Mouse (Mus musculus): ENCODE measurements around the gene Lmtk2. TPM values are rescaled to one million over a fixed set of nuclear protein-coding genes. Genes with fewer than 3 reads are reported as not detected.

Lmtk2 gene
- polyA plus RNA-seq, 1 experiment from 2014 or later = 3.8 TPM

DNA sequence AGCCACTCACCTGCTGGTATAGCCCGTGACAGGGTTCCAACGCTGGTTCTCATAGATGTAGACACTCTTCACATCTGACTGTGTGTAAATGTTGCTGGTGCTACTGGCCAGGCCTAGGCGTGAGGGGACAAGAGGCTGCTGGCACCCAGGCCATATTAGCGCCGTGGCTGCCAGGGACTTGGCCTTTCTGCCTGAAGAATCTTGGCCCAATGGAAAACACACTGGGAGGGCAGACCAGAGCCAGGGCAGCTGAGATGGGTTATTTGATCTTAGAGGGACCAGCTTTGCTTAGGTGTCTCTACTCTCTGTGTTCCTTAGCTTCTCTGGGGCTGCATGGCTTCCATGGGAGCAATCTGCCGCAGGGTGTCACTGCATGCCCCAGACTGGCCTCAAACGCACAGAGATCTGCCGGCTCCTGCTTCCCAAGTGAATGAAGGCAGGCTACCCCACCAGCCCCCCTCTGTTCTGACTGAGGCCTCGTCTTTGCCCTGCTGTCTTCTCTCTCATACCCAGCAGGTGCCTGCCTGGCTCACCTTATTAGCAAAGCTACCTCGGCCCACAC, 103.2 kb downstream of the Lmtk2 start:
- Histone ChIP-seq H3K4me2 (replicated peaks; ENCODE audit: low read depth) (no peak overlapping the region), H3K36me3 (ENCODE audit: control insufficient read depth, insufficient read depth, low read length) (peaks cover 30% of the 10 kb centered on the region), H3K27me3 (ENCODE audit: control insufficient read depth, insufficient read depth, low read length) (no peaks in the 10 kb centered on the region), H3K4me1 (replicated peaks; ENCODE audit: control insufficient read depth, insufficient read depth) (no peaks in the 10 kb centered on the region), H3K27ac (replicated peaks) (no peak overlapping the region), H3K4me3 (ENCODE audit: low read depth, low read length) (no peak overlapping the region), H3K9me3 (ENCODE audit: control insufficient read depth, low read length) (no peaks in the 10 kb centered on the region), H3K9ac (ENCODE audit: low read length) (no peak overlapping the region)
- TF ChIP-seq EP300 (optimal IDR thresholded peaks at IDR 0.05) (no peak), CTCF (IDR thresholded peaks at IDR 0.05; ENCODE audit: low read depth) (no peak)
- 94% methylated on average over 10 of the region's 10 CpGs for WGBS
- ATAC-seq (ENCODE audit: low FRiP score, low TSS enrichment) = no peak
- no peak for DNase-seq (ENCODE audit: low spot score)

- no peaks in the 10 kb centered on the region for H3K4me1 ChIP-seq (replicated peaks; ENCODE audit: control insufficient read depth, insufficient read depth)
- no peak for DNase-seq (ENCODE audit: low spot score)
- H3K9ac ChIP-seq (ENCODE audit: low read length) = no peak overlapping the region
- H3K27me3 ChIP-seq (ENCODE audit: control insufficient read depth, insufficient read depth, low read length) = no peaks in the 10 kb centered on the region
- H3K27ac ChIP-seq (replicated peaks) = no peak overlapping the region
- no peaks in the 10 kb centered on the region for H3K9me3 ChIP-seq (ENCODE audit: control insufficient read depth, low read length)
- 87% methylated on average over 12 of the region's 12 CpGs for WGBS
- H3K36me3 ChIP-seq (ENCODE audit: control insufficient read depth, insufficient read depth, low read length) = peaks cover 31% of the 10 kb centered on the region
- H3K4me3 ChIP-seq (ENCODE audit: low read depth, low read length) = no peak overlapping the region
- TF ChIP-seq CTCF (IDR thresholded peaks at IDR 0.05; ENCODE audit: low read depth) (no peak), EP300 (optimal IDR thresholded peaks at IDR 0.05) (no peak)
- no peak overlapping the region for H3K4me2 ChIP-seq (replicated peaks; ENCODE audit: low read depth)
- no peak for ATAC-seq (ENCODE audit: low FRiP score, low TSS enrichment)
Measured at GRCm38 (mm10) chr5:144204303-144204702, 104.1 kb downstream of the Lmtk2 start.

- WGBS = 87% methylated on average over 10 of the region's 10 CpGs
- H3K27me3 ChIP-seq (ENCODE audit: control insufficient read depth, insufficient read depth, low read length) = no peaks in the 10 kb centered on the region
- no peak for DNase-seq (ENCODE audit: low spot score)
- TF ChIP-seq CTCF (IDR thresholded peaks at IDR 0.05; ENCODE audit: low read depth) (no peak), EP300 (optimal IDR thresholded peaks at IDR 0.05) (no peak)
- no peaks in the 10 kb centered on the region for H3K4me1 ChIP-seq (replicated peaks; ENCODE audit: control insufficient read depth, insufficient read depth)
- no peak overlapping the region for H3K4me2 ChIP-seq (replicated peaks; ENCODE audit: low read depth)
- no peaks in the 10 kb centered on the region for H3K9me3 ChIP-seq (ENCODE audit: control insufficient read depth, low read length)
- no peak for ATAC-seq (ENCODE audit: low FRiP score, low TSS enrichment)
- no peak overlapping the region for H3K4me3 ChIP-seq (ENCODE audit: low read depth, low read length)
- H3K27ac ChIP-seq (replicated peaks) = no peak overlapping the region
- no peak overlapping the region for H3K9ac ChIP-seq (ENCODE audit: low read length)
- peaks cover 29% of the 10 kb centered on the region for H3K36me3 ChIP-seq (ENCODE audit: control insufficient read depth, insufficient read depth, low read length)
Measured at GRCm38 (mm10) chr5:144204911-144205310, 104.7 kb downstream of the Lmtk2 start.

- ATAC-seq (ENCODE audit: low FRiP score, low TSS enrichment) (no peak), DNase-seq (ENCODE audit: low spot score) (no peak)
- Histone ChIP-seq H3K4me3 (ENCODE audit: low read depth, low read length) (no peak overlapping the region), H3K27ac (replicated peaks) (no peak overlapping the region), H3K9me3 (ENCODE audit: control insufficient read depth, low read length) (no peaks in the 10 kb centered on the region), H3K4me2 (replicated peaks; ENCODE audit: low read depth) (no peak overlapping the region), H3K4me1 (replicated peaks; ENCODE audit: control insufficient read depth, insufficient read depth) (no peaks in the 10 kb centered on the region), H3K27me3 (ENCODE audit: control insufficient read depth, insufficient read depth, low read length) (no peaks in the 10 kb centered on the region), H3K36me3 (ENCODE audit: control insufficient read depth, insufficient read depth, low read length) (peaks cover 31% of the 10 kb centered on the region), H3K9ac (ENCODE audit: low read length) (no peak overlapping the region)
- TF ChIP-seq EP300 (optimal IDR thresholded peaks at IDR 0.05) (no peak), CTCF (IDR thresholded peaks at IDR 0.05; ENCODE audit: low read depth) (no peak)
- WGBS = 96% methylated on average over 15 of the region's 15 CpGs
Measured at GRCm38 (mm10) chr5:144206069-144206468, 105.8 kb downstream of the Lmtk2 start.

DNA sequence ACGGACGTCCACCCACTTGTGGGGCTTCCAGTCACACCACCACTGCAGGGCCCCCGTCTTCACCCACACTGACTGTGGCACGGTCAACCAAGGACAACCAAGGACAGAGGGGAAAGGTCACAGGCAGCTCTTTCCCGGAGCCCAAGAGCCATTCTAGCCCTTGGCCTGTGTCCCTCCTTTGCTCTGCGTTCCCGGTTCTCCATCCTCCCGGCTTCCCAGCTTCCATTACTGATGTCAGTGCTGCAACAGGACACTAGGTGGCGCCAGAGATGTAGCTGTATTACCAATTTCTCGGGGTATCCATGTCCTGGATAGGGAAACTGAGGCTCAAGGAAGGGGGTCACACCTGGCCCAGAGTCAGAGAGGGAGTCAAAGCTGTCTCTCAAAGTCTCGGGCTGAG, 107.2 kb downstream of the Lmtk2 start:
- H3K4me1 ChIP-seq (replicated peaks; ENCODE audit: control insufficient read depth, insufficient read depth) = no peaks in the 10 kb centered on the region
- no peaks in the 10 kb centered on the region for H3K9me3 ChIP-seq (ENCODE audit: control insufficient read depth, low read length)
- 0 out of 2 replicates have a peak, but pooled peaks have one; percentile 36 for ATAC-seq (ENCODE audit: low FRiP score, low TSS enrichment)
- WGBS = 49% methylated on average over 11 of the region's 11 CpGs
- DNase-seq (ENCODE audit: low spot score) = peak; percentile 51
- H3K4me3 ChIP-seq (ENCODE audit: low read depth, low read length) = no peak overlapping the region
- TF ChIP-seq CTCF (IDR thresholded peaks at IDR 0.05; ENCODE audit: low read depth) (peak; percentile 90), EP300 (optimal IDR thresholded peaks at IDR 0.05) (no peak)
- H3K27ac ChIP-seq (replicated peaks) = no peak overlapping the region
- H3K36me3 ChIP-seq (ENCODE audit: control insufficient read depth, insufficient read depth, low read length) = peaks cover 32% of the 10 kb centered on the region
- no peak overlapping the region for H3K4me2 ChIP-seq (replicated peaks; ENCODE audit: low read depth)
- H3K27me3 ChIP-seq (ENCODE audit: control insufficient read depth, insufficient read depth, low read length) = no peaks in the 10 kb centered on the region
- no peak overlapping the region for H3K9ac ChIP-seq (ENCODE audit: low read length)

- no peak overlapping the region for H3K9ac ChIP-seq (ENCODE audit: low read length)
- no peak overlapping the region for H3K4me3 ChIP-seq (ENCODE audit: low read depth, low read length)
- no peaks in the 10 kb centered on the region for H3K27me3 ChIP-seq (ENCODE audit: control insufficient read depth, insufficient read depth, low read length)
- WGBS = 35% methylated on average over 7 of the region's 7 CpGs
- H3K36me3 ChIP-seq (ENCODE audit: control insufficient read depth, insufficient read depth, low read length) = peaks cover 14% of the 10 kb centered on the region
- no peaks in the 10 kb centered on the region for H3K4me1 ChIP-seq (replicated peaks; ENCODE audit: control insufficient read depth, insufficient read depth)
- no peak overlapping the region for H3K27ac ChIP-seq (replicated peaks)
- TF ChIP-seq CTCF (IDR thresholded peaks at IDR 0.05; ENCODE audit: low read depth) = peak; percentile 92
- no peak for TF ChIP-seq EP300 (optimal IDR thresholded peaks at IDR 0.05)
- peak; percentile 72 for DNase-seq (ENCODE audit: low spot score)
- ATAC-seq (ENCODE audit: low FRiP score, low TSS enrichment) = no peak
- H3K4me2 ChIP-seq (replicated peaks; ENCODE audit: low read depth) = no peak overlapping the region
- no peaks in the 10 kb centered on the region for H3K9me3 ChIP-seq (ENCODE audit: control insufficient read depth, low read length)
Measured at GRCm38 (mm10) chr5:144214453-144214852, 114.2 kb downstream of the Lmtk2 start.
